Mouse (Mus musculus) heart, embryonic 13.5 days (tissue): ENCODE measurements at regions not wholly inside any gene's neighbourhood (a gene's known extent, or its start where the extent isn't known, plus 50 kb on each side); places are given as distances from the start of the nearest gene placed in this dataset.
A peak's percentile ranks its signal among the peaks of the same experiment; 100 is the strongest.

Source experiments
- ATAC-seq: fragments of 200-750 bp; cut with Nextera tagmentation; 2 replicates; pipeline ENCODE4 v1.8.0; 2017; ENCODE audit warnings: moderate TSS enrichment; ENCODE audit not compliant: insufficient number of reproducible peaks, low FRiP score, low TSS enrichment; ENCODE audit errors: extremely low read depth
- H3K27ac ChIP-seq: fragments of 300-500 bp; sonication (generic); replicated peaks from 2 replicates; pipeline ENCODE4 v1.5.1; 2015; ENCODE audit warnings: moderate library complexity, mild to moderate bottlenecking, inconsistent platforms
- H3K27me3 ChIP-seq: fragments of 300-500 bp; sonication (generic); replicated peaks from 2 replicates; pipeline ENCODE4 v1.6.1; 2015; ENCODE audit warnings: mild to moderate bottlenecking, inconsistent platforms
- H3K36me3 ChIP-seq: fragments of 300-500 bp; sonication (generic); 2 replicates; pipeline ENCODE4 v1.6.1; 2015; ENCODE audit warnings: mild to moderate bottlenecking, inconsistent platforms
- H3K4me1 ChIP-seq: fragments of 300-500 bp; sonication (generic); 2 replicates; pipeline ENCODE4 v1.6.1; 2015; ENCODE audit warnings: inconsistent platforms
- H3K4me2 ChIP-seq: fragments of 300-500 bp; sonication (generic); 2 replicates; pipeline ENCODE4 v1.6.1; 2015; ENCODE audit warnings: inconsistent platforms, mild to moderate bottlenecking, moderate library complexity
- H3K4me3 ChIP-seq: fragments of 300-500 bp; sonication (generic); 2 replicates; pipeline ENCODE4 v1.5.1; 2015; ENCODE audit warnings: moderate library complexity, mild to moderate bottlenecking, inconsistent platforms
- H3K9ac ChIP-seq: fragments of 300-500 bp; sonication (generic); 2 replicates; pipeline ENCODE4 v1.6.1; 2015; ENCODE audit warnings: inconsistent platforms, mild to moderate bottlenecking, moderate library complexity
- H3K9me3 ChIP-seq: fragments of 300-500 bp; sonication (generic); 2 replicates; pipeline ENCODE4 v1.6.1; 2016; ENCODE audit warnings: inconsistent platforms
- whole genome bisulfite sequencing: fragments of 180-500 bp; shearing (Covaris S2); methylation state at CpG from one replicate; pipeline ENCODE4 v1.1.7; 2015; ENCODE audit warnings: mixed read lengths; 5-methylcytosine and 5-hydroxymethylcytosine counted together

DNA sequence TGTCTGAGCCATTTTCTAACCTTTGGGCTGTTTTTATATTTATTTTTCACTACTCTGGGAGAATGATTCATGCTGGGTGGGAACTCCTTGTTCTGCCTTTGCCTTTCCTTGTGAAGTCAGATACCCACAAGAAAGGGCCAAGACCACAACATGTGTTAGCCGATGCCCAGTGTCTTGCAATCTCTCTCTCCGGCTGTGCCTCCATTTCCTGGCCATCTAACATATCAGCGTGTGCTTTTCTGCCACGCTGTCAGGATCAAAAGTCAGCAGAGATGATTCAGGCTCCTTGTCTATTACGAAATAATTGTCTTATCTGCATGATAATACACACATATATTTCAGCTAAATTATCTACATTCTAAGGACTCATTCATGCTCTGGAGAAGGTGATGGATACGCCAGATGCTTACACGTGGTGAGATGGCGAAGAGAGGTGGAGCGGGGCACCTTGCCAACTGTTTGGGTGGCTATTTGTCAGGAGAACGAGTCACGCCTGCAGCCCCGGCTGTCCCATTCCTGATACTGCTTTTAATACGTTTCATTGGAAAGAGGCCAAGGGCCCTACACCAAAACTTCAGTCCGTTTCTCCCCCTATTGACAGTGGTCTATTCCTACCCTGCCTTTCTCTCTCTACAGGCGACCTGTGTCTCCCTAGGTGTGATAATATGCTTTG, 842.1 kb upstream of the Car8 start:
- no peaks in the 10 kb centered on the region for H3K36me3 ChIP-seq
- no peak overlapping the region for H3K4me3 ChIP-seq
- ATAC-seq: no peak
- H3K9ac ChIP-seq: no peak overlapping the region
- peaks cover 52% of the 10 kb centered on the region for H3K4me1 ChIP-seq
- peak overlapping the region; percentile 78 for H3K27ac ChIP-seq
- WGBS: 30% methylated on average over 15 of the region's 15 CpGs
- H3K27me3 ChIP-seq: 0 out of 2 replicates have a peak, but pooled peaks cover 4% of the 10 kb centered on the region
- H3K9me3 ChIP-seq: no peaks in the 10 kb centered on the region
- H3K4me2 ChIP-seq: peak overlapping the region; percentile 27; the same call in 1 of the 2 replicates

DNA sequence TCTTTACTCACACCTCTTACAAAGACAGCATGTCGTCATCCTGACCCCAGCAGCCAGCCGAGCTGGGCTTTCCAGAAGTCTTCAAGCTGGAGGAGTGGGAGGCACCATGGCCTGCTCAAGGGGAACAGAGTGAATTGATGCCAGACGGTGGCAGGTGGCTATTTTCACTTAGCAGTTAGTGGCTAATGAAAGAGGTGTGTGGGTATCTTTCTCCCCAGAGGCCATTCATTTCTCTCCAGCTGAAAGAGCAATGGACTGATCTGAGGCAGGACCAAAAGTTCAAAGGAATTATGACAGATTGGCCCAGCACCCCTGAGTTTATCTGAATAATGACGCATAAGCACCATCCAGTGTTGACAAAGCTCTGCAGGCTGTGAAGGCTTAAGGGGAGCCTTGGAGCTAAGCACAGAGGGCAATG, 841.0 kb upstream of the Car8 start:
- Histone ChIP-seq H3K4me2 (0 out of 2 replicates have a peak overlapping the region, but pooled peaks have one; percentile 27), H3K27me3 (peaks cover 9% of the 10 kb centered on the region; the same call in 1 of the 2 replicates), H3K4me3 (no peak overlapping the region), H3K4me1 (peaks cover 52% of the 10 kb centered on the region), H3K9me3 (no peaks in the 10 kb centered on the region), H3K27ac (peak overlapping the region; percentile 78), H3K36me3 (no peaks in the 10 kb centered on the region), H3K9ac (no peak overlapping the region)
- WGBS: 10% methylated on average over 4 of the region's 4 CpGs
- peak; percentile 62; the same call in 1 of the 2 replicates for ATAC-seq

DNA sequence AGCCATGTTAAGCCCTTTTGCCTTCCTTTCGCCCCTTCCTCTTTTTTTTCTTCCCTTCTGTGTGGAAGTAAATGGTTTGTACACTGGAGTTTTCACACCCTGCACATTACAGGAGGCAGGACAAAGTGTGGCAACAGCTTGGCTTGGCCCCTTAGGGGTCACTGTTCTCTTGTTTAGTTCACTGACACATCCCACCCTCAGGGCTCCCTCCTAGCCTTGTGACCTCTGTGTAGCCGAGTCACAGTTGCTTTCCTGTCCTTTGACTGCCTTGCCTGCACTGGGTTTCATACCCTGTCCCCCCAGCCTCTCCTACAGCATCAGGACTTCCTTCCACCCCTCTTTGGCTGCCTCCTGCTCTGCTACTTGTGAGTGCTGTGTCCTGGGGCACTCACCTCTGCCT, 835.6 kb upstream of the Car8 start:
- peaks cover 18% of the 10 kb centered on the region for H3K27me3 ChIP-seq
- H3K27ac ChIP-seq: no peak overlapping the region
- no peak for ATAC-seq
- 0 out of 2 replicates have a peak overlapping the region, but pooled peaks have one; percentile 37 for H3K9ac ChIP-seq
- no peaks in the 10 kb centered on the region for H3K9me3 ChIP-seq
- H3K4me3 ChIP-seq: no peak overlapping the region
- WGBS: 54% methylated on average over 2 of the region's 2 CpGs
- H3K36me3 ChIP-seq: no peaks in the 10 kb centered on the region
- H3K4me2 ChIP-seq: no peak overlapping the region
- H3K4me1 ChIP-seq: peaks cover 16% of the 10 kb centered on the region

DNA sequence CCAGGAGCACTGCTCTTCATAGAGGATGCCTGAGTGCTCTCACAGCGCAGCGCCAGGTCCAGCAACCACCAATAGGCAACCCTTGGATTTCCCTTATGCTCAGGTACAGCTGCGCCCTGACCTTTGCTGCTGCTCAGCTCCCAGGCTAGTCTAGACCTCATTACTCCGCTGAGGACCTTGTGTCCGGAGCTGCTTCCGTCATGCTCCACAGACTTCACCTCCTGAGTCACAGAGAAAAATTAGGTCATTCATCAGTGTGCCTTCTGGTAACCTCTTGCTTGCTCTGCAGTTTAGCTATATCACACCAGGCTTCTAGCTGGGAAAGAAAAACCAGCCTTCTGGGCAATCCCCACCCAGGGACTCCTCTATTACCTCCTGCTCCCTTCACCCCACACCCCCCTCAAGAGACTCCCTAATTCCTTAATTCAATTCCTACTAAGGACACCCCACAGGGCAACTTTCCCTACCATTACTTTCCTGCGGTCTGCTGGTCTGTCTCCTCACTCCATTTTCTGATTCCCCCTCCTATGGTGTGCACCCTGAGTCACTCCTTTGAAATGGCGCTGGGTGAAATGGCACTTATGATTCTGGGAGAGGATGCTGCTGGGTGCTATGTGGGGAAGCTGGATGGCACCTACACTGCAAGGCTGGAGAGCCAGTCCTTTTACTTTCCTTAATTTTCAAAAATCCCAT, 835.0 kb upstream of the Car8 start:
- H3K27ac ChIP-seq: no peak overlapping the region
- H3K27me3 ChIP-seq: peaks cover 18% of the 10 kb centered on the region
- H3K4me1 ChIP-seq: peaks cover 13% of the 10 kb centered on the region; the same call in 1 of the 2 replicates
- H3K36me3 ChIP-seq: no peaks in the 10 kb centered on the region
- no peak overlapping the region for H3K4me3 ChIP-seq
- 78% methylated on average over 8 of the region's 8 CpGs for WGBS
- H3K4me2 ChIP-seq: no peak overlapping the region
- no peak overlapping the region for H3K9ac ChIP-seq
- no peak for ATAC-seq
- H3K9me3 ChIP-seq: no peaks in the 10 kb centered on the region

DNA sequence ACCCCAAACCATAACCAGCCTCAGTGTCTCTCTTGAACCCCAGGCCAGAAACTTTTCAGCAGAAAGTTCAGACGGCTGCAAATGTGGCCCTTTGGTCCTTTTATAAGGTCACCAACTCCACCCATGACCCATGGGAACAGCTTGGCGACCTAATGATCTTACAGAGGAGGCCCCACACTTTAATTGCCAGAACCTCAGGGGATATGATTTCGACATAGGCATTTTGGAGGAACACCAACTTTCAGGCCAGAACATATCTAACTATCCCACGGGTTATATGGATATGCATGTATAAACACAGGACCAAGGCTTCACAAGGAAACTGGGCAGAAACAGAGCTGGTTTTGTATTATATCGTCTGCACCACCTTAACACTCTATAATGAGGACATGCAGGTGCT, 833.5 kb upstream of the Car8 start:
- 59% methylated on average over 5 of the region's 5 CpGs for WGBS
- Histone ChIP-seq H3K4me1 (peaks cover 20% of the 10 kb centered on the region), H3K4me2 (no peak overlapping the region), H3K9ac (no peak overlapping the region), H3K4me3 (no peak overlapping the region), H3K27ac (no peak overlapping the region), H3K9me3 (no peaks in the 10 kb centered on the region), H3K27me3 (peaks cover 17% of the 10 kb centered on the region), H3K36me3 (no peaks in the 10 kb centered on the region)
- ATAC-seq: no peak

DNA sequence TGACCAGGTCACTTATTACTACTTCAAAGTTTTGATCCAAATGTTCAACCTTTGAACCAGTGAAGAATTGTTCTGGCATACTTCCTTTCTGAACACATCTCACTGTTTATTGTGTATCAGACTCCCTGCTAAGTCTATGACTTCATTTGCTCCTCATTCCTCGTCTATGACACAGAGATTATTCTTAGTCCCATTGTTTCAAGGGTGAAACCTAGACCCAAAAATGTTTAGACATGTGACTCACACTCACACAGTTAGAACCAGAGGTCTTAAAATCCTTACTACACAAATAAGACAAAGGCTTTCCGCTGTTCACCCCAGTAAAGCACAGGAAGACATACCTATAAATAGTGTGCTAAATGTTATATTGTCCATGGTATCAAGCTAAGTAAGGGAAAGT, 829.0 kb upstream of the Car8 start:
- Histone ChIP-seq H3K9ac (no peak overlapping the region), H3K4me3 (no peak overlapping the region), H3K36me3 (no peaks in the 10 kb centered on the region), H3K27ac (peak overlapping the region; percentile 66), H3K9me3 (no peaks in the 10 kb centered on the region), H3K4me1 (peaks cover 17% of the 10 kb centered on the region), H3K4me2 (no peak overlapping the region), H3K27me3 (no peaks in the 10 kb centered on the region; the same call in 1 of the 2 replicates)
- ATAC-seq: no peak; the same call in 1 of the 2 replicates
- WGBS: 45% methylated on average over 2 of the region's 2 CpGs

DNA sequence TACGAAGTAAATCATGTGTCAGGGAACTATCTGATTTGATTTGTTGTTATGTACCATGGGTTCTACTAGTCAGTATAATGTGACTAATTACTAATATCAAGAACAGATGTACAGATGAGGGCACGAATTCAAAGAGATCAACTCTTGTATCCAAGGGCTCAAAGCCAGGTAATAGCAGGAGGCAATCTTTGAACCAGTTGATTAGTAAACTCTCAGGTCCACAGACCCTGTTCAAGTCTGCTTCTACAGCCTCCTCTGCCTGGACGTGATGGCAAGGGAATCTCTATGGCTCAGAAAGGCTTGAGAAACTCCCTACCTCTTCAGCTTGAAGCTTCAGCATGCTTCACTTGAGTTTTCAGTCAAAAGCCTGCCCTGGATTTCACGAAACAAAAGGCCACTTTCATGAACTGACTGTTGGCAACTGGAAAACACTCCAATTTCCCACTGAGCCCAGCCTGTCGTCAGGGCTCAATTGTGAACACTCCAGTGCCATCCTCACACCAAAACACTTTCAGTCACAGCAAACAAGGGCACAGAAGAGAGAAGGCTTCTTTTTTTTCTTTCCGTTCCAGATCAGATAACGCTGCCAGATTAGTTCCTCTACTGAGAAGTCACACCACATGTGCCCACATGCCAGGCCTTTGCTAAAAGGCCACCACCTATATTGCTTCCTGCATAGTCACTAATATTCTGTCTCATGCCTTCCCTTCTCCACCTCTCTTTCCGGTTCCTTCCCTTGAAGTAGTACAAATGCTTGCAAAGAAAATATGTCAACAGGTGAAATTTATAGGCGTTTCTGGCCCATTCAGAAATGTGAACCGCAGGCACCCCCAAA, 827.4 kb upstream of the Car8 start:
- H3K9me3 ChIP-seq: no peaks in the 10 kb centered on the region
- WGBS: 69% methylated on average over 10 of the region's 10 CpGs
- no peaks in the 10 kb centered on the region for H3K36me3 ChIP-seq
- peaks cover 13% of the 10 kb centered on the region for H3K4me1 ChIP-seq
- H3K4me3 ChIP-seq: no peak overlapping the region
- H3K27me3 ChIP-seq: no peaks in the 10 kb centered on the region; the same call in 1 of the 2 replicates
- no peak overlapping the region for H3K27ac ChIP-seq
- ATAC-seq: no peak
- no peak overlapping the region for H3K4me2 ChIP-seq
- no peak overlapping the region for H3K9ac ChIP-seq

DNA sequence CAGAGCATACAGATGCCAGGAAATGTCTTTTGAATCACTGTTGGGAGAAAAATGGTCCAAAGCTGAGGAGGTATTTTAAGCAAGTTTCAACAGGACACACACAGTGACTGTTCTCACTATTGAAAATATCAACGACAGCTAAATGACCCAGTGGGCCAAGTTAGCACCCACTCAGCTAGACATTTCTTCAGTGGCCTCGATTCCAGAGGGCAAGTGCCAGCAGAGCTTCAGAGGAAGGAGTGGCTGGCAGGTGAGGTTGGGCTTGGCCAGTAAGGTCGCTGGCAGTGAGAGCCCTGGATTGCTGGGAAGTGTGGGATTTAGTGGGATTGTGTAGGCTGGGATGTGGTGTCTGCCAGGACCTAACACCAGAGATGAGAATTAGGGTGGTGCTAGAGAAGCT, 823.1 kb upstream of the Car8 start:
- 49% methylated on average over 3 of the region's 3 CpGs for WGBS
- Histone ChIP-seq H3K36me3 (no peaks in the 10 kb centered on the region), H3K9ac (no peak overlapping the region), H3K27ac (no peak overlapping the region), H3K4me1 (peaks cover 33% of the 10 kb centered on the region), H3K4me3 (no peak overlapping the region), H3K27me3 (no peaks in the 10 kb centered on the region; the same call in 1 of the 2 replicates), H3K9me3 (no peaks in the 10 kb centered on the region), H3K4me2 (no peak overlapping the region)
- no peak for ATAC-seq

DNA sequence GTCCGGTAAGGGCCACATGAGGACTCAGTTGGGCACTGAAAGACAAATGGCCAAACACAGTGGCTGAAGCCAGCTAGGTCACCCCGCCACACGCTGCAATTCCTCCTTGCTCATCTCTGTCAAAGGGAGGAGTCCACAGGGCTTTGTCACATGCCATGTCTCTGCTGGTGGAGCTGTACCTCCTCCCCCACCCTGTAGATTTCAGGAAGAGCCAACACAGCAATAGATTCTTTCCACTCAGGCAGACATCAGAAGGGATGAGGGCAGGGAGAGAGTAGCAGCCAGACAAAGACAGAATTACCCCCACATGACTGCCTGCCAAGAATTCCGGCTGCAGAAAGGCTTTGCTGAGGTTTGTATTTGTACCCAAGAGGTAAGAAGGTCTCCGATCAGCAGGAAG, 821.4 kb upstream of the Car8 start:
- no peak; the same call in 1 of the 2 replicates for ATAC-seq
- no peak overlapping the region for H3K9ac ChIP-seq
- WGBS: 50% methylated on average over 5 of the region's 5 CpGs

DNA sequence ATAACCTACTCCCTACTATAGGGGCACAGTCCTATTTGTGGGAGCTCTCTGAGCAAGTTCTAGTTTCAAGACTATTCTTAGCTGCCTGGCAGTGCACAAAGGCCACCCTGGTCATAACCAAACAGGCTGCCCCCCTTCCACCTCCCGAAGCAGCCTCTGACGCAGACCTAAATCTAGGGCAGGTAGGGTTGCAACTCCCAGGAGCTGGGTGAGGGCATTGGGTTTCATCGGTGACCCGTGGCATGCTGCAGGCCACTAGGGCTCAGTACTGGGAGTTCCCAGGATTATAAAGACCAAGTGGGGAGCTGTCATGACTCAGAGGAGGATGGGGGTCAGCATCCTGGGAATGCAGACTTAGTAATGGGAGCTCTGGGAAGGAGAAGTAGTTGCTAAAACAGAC, 818.8 kb upstream of the Car8 start:
- H3K4me3 ChIP-seq: no peak overlapping the region
- peaks cover 29% of the 10 kb centered on the region for H3K4me1 ChIP-seq
- no peaks in the 10 kb centered on the region for H3K36me3 ChIP-seq
- H3K4me2 ChIP-seq: no peak overlapping the region
- no peaks in the 10 kb centered on the region; the same call in 1 of the 2 replicates for H3K27me3 ChIP-seq
- H3K27ac ChIP-seq: no peak overlapping the region
- no peak for ATAC-seq
- H3K9ac ChIP-seq: no peak overlapping the region
- WGBS: 50% methylated on average over 4 of the region's 4 CpGs
- H3K9me3 ChIP-seq: no peaks in the 10 kb centered on the region

More for the DNA sequence above, 821.4 kb upstream of the Car8 start:
- Histone ChIP-seq H3K36me3 (no peaks in the 10 kb centered on the region), H3K27me3 (no peaks in the 10 kb centered on the region; the same call in 1 of the 2 replicates), H3K9me3 (no peaks in the 10 kb centered on the region), H3K4me1 (peaks cover 29% of the 10 kb centered on the region), H3K4me3 (no peak overlapping the region), H3K27ac (no peak overlapping the region), H3K4me2 (no peak overlapping the region)

DNA sequence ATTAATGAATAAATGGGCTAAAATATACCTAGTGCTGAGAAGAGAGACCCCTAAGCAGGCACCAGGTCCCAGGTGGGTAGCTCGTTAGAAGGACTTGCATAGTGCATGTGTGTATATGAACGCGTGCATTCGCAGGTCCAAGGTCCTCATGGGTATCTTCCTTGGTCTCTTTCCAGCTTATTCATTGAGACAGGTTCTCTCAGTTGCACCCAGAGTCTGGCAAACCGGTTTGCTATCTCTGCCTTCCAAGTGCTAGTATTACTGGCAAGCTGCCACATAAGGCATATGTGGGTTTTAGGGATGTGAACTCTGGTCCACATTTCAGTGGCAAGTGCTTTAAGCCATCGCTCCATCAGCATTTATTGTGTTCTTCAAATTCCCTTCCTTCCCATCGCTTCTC, 818.3 kb upstream of the Car8 start:
- Histone ChIP-seq H3K27me3 (no peaks in the 10 kb centered on the region; the same call in 1 of the 2 replicates), H3K4me3 (no peak overlapping the region), H3K4me2 (no peak overlapping the region), H3K4me1 (peaks cover 29% of the 10 kb centered on the region), H3K36me3 (no peaks in the 10 kb centered on the region), H3K9ac (no peak overlapping the region), H3K27ac (no peak overlapping the region), H3K9me3 (no peaks in the 10 kb centered on the region)
- 61% methylated on average over 7 of the region's 7 CpGs for WGBS
- no peak for ATAC-seq
